Mouse (Mus musculus) lung, postnatal 14 days (tissue): ENCODE data around the gene Snai3.

Experiments used
- DNase-seq: peaks from one replicate; pipeline ENCODE4 v3.0.0; 2021

Gene Snai3

GRCm38 (mm10) chr8:122459218-122459900, 1.2 kb downstream of the Snai3 start:
- peak; percentile 37 for DNase-seq

GRCm38 (mm10) chr8:122457171-122457570, 3.4 kb downstream of the Snai3 start:
- no peak for DNase-seq

- no peak for DNase-seq
Measured at GRCm38 (mm10) chr8:122454409-122454808, 6.1 kb downstream of the Snai3 start.

GRCm38 (mm10) chr8:122452154-122452553, 8.4 kb downstream of the Snai3 start:
- no peak for DNase-seq

- no peak for DNase-seq
Measured at GRCm38 (mm10) chr8:122451161-122451703, 9.3 kb downstream of the Snai3 start.

GRCm38 (mm10) chr8:122445203-122445602, 15.3 kb downstream of the Snai3 start:
- no peak for DNase-seq

GRCm38 (mm10) chr8:122444058-122444748, 16.3 kb downstream of the Snai3 start:
- peak; percentile 94 for DNase-seq

GRCm38 (mm10) chr8:122443262-122444006, 17.1 kb downstream of the Snai3 start, which contains the start of gene Mvd:
Mvd (minus strand) TSS chr8:122443422.
- peak; percentile 98 for DNase-seq

- DNase-seq = no peak
Measured at GRCm38 (mm10) chr8:122442781-122443180, 17.8 kb downstream of the Snai3 start.

- no peak for DNase-seq
Measured at GRCm38 (mm10) chr8:122442356-122442755, 18.2 kb downstream of the Snai3 start.

GRCm38 (mm10) chr8:122441326-122441725, 19.2 kb downstream of the Snai3 start:
- DNase-seq = no peak

- no peak for DNase-seq
Measured at GRCm38 (mm10) chr8:122439336-122439735, 21.2 kb downstream of the Snai3 start.

- peak; percentile 21 for DNase-seq
Measured at GRCm38 (mm10) chr8:122437708-122438331, 22.7 kb downstream of the Snai3 start.

GRCm38 (mm10) chr8:122436586-122437125, 23.9 kb downstream of the Snai3 start:
- DNase-seq = no peak

GRCm38 (mm10) chr8:122436146-122436545, 24.4 kb downstream of the Snai3 start:
- no peak for DNase-seq

- no peak for DNase-seq
Measured at GRCm38 (mm10) chr8:122435375-122435774, 25.2 kb downstream of the Snai3 start.

GRCm38 (mm10) chr8:122433269-122433905, 27.1 kb downstream of the Snai3 start:
- no peak for DNase-seq

GRCm38 (mm10) chr8:122432443-122433268, 27.9 kb downstream of the Snai3 start, which contains the start of gene Cyba:
Cyba (minus strand) TSS chr8:122432930.
- peak; percentile 86 for DNase-seq

- DNase-seq = peak; percentile 41
Measured at GRCm38 (mm10) chr8:122431694-122432442, 28.7 kb downstream of the Snai3 start.

- DNase-seq = no peak
Measured at GRCm38 (mm10) chr8:122430646-122431045, 29.9 kb downstream of the Snai3 start.
